Mouse (Mus musculus): ENCODE results near the gene Tppp3.

Tppp3 gene

GRCm38 (mm10) chr8:105471314-105472015 lies at the start of gene Tppp3:
Gene Tppp3 (minus strand): TSS chr8:105471526.
- peak; percentile 32 for DNase-seq (ENCODE audit: low read depth, low spot score)

- no peak for DNase-seq (ENCODE audit: low read depth, low spot score)
Measured at GRCm38 (mm10) chr8:105521061-105521460, 49.7 kb upstream of the Tppp3 start.

- DNase-seq (ENCODE audit: low read depth, low spot score), result no peak
Measured at GRCm38 (mm10) chr8:105520521-105520920, 49.2 kb upstream of the Tppp3 start.

- no peak for DNase-seq (ENCODE audit: low read depth, low spot score)
Measured at GRCm38 (mm10) chr8:105519591-105519990, 48.3 kb upstream of the Tppp3 start.

GRCm38 (mm10) chr8:105518436-105519313 lies 47.3 kb upstream of the Tppp3 start, which contains the start of gene Hsd11b2:
Gene Hsd11b2 (plus strand): TSS chr8:105518755.
- DNase-seq (ENCODE audit: low read depth, low spot score), result peak; percentile 76

- no peak for DNase-seq (ENCODE audit: low read depth, low spot score)
Measured at GRCm38 (mm10) chr8:105517346-105517745, 46.0 kb upstream of the Tppp3 start.

GRCm38 (mm10) chr8:105516018-105516645 lies 44.8 kb upstream of the Tppp3 start:
- DNase-seq (ENCODE audit: low read depth, low spot score), result peak; percentile 66

GRCm38 (mm10) chr8:105514656-105515055 lies 43.3 kb upstream of the Tppp3 start:
- no peak for DNase-seq (ENCODE audit: low read depth, low spot score)

GRCm38 (mm10) chr8:105514194-105514593 lies 42.9 kb upstream of the Tppp3 start:
- no peak for DNase-seq (ENCODE audit: low read depth, low spot score)

GRCm38 (mm10) chr8:105509997-105510735 lies 38.8 kb upstream of the Tppp3 start:
- DNase-seq (ENCODE audit: low read depth, low spot score), result no peak

- DNase-seq (ENCODE audit: low read depth, low spot score), result no peak
Measured at GRCm38 (mm10) chr8:105508758-105509157, 37.4 kb upstream of the Tppp3 start.

- DNase-seq (ENCODE audit: low read depth, low spot score), result no peak
Measured at GRCm38 (mm10) chr8:105506977-105507376, 35.7 kb upstream of the Tppp3 start.

- no peak for DNase-seq (ENCODE audit: low read depth, low spot score)
Measured at GRCm38 (mm10) chr8:105504617-105505016, 33.3 kb upstream of the Tppp3 start.

- DNase-seq (ENCODE audit: low read depth, low spot score), result no peak
Measured at GRCm38 (mm10) chr8:105499787-105500186, 28.5 kb upstream of the Tppp3 start.

GRCm38 (mm10) chr8:105496439-105497180 lies 25.3 kb upstream of the Tppp3 start, which contains the start of gene Zdhhc1:
Gene Zdhhc1 (minus strand): TSS chr8:105496902.
- DNase-seq (ENCODE audit: low read depth, low spot score), result peak; percentile 80

- no peak for DNase-seq (ENCODE audit: low read depth, low spot score)
Measured at GRCm38 (mm10) chr8:105495350-105496302, 24.3 kb upstream of the Tppp3 start.

- no peak for DNase-seq (ENCODE audit: low read depth, low spot score)
Measured at GRCm38 (mm10) chr8:105494566-105494965, 23.2 kb upstream of the Tppp3 start.

- no peak for DNase-seq (ENCODE audit: low read depth, low spot score)
Measured at GRCm38 (mm10) chr8:105493495-105493894, 22.2 kb upstream of the Tppp3 start.

- DNase-seq (ENCODE audit: low read depth, low spot score), result no peak
Measured at GRCm38 (mm10) chr8:105489281-105489680, 18.0 kb upstream of the Tppp3 start.
